Mouse (Mus musculus): ENCODE measurements around the gene Thsd7b.

GRCm38 (mm10) chr1:129780589-129780988 lies 507.5 kb downstream of the Thsd7b start:
- TF ChIP-seq CTCF (IDR thresholded peaks at IDR 0.05; ENCODE audit: low read depth, low read length) = no peak
- no peak for TF ChIP-seq POLR2A (IDR thresholded peaks at IDR 0.05; ENCODE audit: borderline replicate concordance, low read depth, low read length)
